In genomic region chr12:80032520-80032919, GRCm38 (mm10) we compare ENCODE assay signal across 19 mouse cellular contexts.
DNase-seq lines count a peak whose midpoint lies in the region; ATAC-seq and TF ChIP-seq lines count a peak whose summit lies in the region.
"Had no signal": no experiment of that assay in that cellular context is flagged by ENCODE, and none has a peak within 500 bp of the region (broad histone marks: within the 10 kb centered on the region; RNA-seq: fewer than 3 reads in every experiment).

No protein-coding gene starts in this region.

- DNase-seq in lung, embryonic 14.5 days: no peak
- no peak for DNase-seq in lung, postnatal 36 days
- DNase-seq in 3T3-L1 (ENCODE audit: low read depth, low spot score): peak; percentile 60
- DNase-seq in embryonic facial prominence, embryonic 10.5 days (ENCODE audit: low spot score): peak; percentile 23
- no peak for DNase-seq in gastrocnemius, adult 2 months
- DNase-seq: adrenal gland, postnatal 25 days; cerebellum, adult 8-10 months; gastrocnemius, postnatal 14 days; heart, adult 18-20 months; kidney, adult 2 months; left cerebral cortex, postnatal 4 days; liver, postnatal 0 days had no signal

- H3K27me3 ChIP-seq in lung, embryonic 14.5 days (ENCODE audit: insufficient read depth, low read length): no peaks in the 10 kb centered on the region
- no peaks in the 10 kb centered on the region for H3K27me3 ChIP-seq in embryonic facial prominence, embryonic 10.5 days (replicated peaks; ENCODE audit: low read depth, poor library complexity, severe bottlenecking)
- no peaks in the 10 kb centered on the region for H3K27me3 ChIP-seq in stomach, embryonic 16.5 days (ENCODE audit: control insufficient read depth, insufficient read depth, low read length)
- no peaks in the 10 kb centered on the region for H3K27me3 ChIP-seq in intestine, embryonic 16.5 days (replicated peaks; ENCODE audit: control insufficient read depth, insufficient read depth, low read length)
- H3K27me3 ChIP-seq: forebrain, embryonic 12.5 days; hindbrain, embryonic 13.5 days; midbrain, embryonic 12.5 days had no signal

- H3K27ac ChIP-seq in lung, embryonic 14.5 days (ENCODE audit: low read depth): no peak overlapping the region
- H3K27ac ChIP-seq in embryonic facial prominence, embryonic 10.5 days (replicated peaks): peak overlapping the region; percentile 40
- no peak overlapping the region for H3K27ac ChIP-seq in stomach, embryonic 16.5 days (ENCODE audit: low read length)
- H3K27ac ChIP-seq in intestine, embryonic 16.5 days (ENCODE audit: low read length): no peak overlapping the region
- H3K27ac ChIP-seq in gastrocnemius, adult 2 months: no peak overlapping the region
- H3K27ac ChIP-seq: forebrain, embryonic 12.5 days; hindbrain, embryonic 13.5 days; kidney, postnatal 0 days; midbrain, embryonic 12.5 days had no signal

- no peak overlapping the region for H3K4me3 ChIP-seq in lung, embryonic 14.5 days (ENCODE audit: low read depth, low read length)
- no peak overlapping the region for H3K4me3 ChIP-seq in embryonic facial prominence, embryonic 10.5 days
- no peak overlapping the region for H3K4me3 ChIP-seq in stomach, embryonic 16.5 days (replicated peaks; ENCODE audit: low read length)
- no peak overlapping the region for H3K4me3 ChIP-seq in intestine, embryonic 16.5 days (ENCODE audit: low read length)
- no peak overlapping the region for H3K4me3 ChIP-seq in gastrocnemius, adult 2 months
- H3K4me3 ChIP-seq: forebrain, embryonic 12.5 days; hindbrain, embryonic 13.5 days; midbrain, embryonic 12.5 days had no signal

- no peak overlapping the region for H3K4me2 ChIP-seq in lung, embryonic 14.5 days
- H3K4me2 ChIP-seq in stomach, embryonic 16.5 days (ENCODE audit: low read depth, low read length): no peak overlapping the region
- H3K4me2 ChIP-seq in intestine, embryonic 16.5 days (ENCODE audit: low read depth, low read length): no peak overlapping the region
- H3K4me2 ChIP-seq: forebrain, embryonic 12.5 days; hindbrain, embryonic 13.5 days; midbrain, embryonic 12.5 days had no signal

- no peak overlapping the region for H3K9ac ChIP-seq in lung, embryonic 14.5 days
- H3K9ac ChIP-seq in stomach, embryonic 16.5 days (ENCODE audit: low read length): no peak overlapping the region
- H3K9ac ChIP-seq in intestine, embryonic 16.5 days (ENCODE audit: low read depth, low read length): no peak overlapping the region
- H3K9ac ChIP-seq: forebrain, embryonic 12.5 days; hindbrain, embryonic 13.5 days; liver, postnatal 0 days; midbrain, embryonic 12.5 days had no signal

- intact Hi-C loops in gastrocnemius, adult 2 months (cut with DNase I): no loop called here

- no peak for TF ChIP-seq CTCF in lung, embryonic 14.5 days (IDR thresholded peaks at IDR 0.05; ENCODE audit: low read depth)
- no peak for TF ChIP-seq CTCF in gastrocnemius, adult 2 months (IDR thresholded peaks at IDR 0.05)

- H3K4me1 ChIP-seq in lung, embryonic 14.5 days (ENCODE audit: insufficient read depth): 0 out of 2 replicates have a peak, but pooled peaks cover 7% of the 10 kb centered on the region
- peaks cover 21% of the 10 kb centered on the region for H3K4me1 ChIP-seq in embryonic facial prominence, embryonic 10.5 days
- peaks cover 15% of the 10 kb centered on the region for H3K4me1 ChIP-seq in stomach, embryonic 16.5 days (ENCODE audit: control insufficient read depth, insufficient read depth, low read length)
- peaks cover 21% of the 10 kb centered on the region for H3K4me1 ChIP-seq in intestine, embryonic 16.5 days (ENCODE audit: control insufficient read depth, insufficient read depth, low read length)
- H3K4me1 ChIP-seq: midbrain, embryonic 12.5 days had no signal

- no peaks in the 10 kb centered on the region for H3K36me3 ChIP-seq in lung, embryonic 14.5 days (ENCODE audit: insufficient read depth)
- no peaks in the 10 kb centered on the region for H3K36me3 ChIP-seq in embryonic facial prominence, embryonic 10.5 days (replicated peaks)
- H3K36me3 ChIP-seq in stomach, embryonic 16.5 days (ENCODE audit: control insufficient read depth, insufficient read depth, low read length): no peaks in the 10 kb centered on the region
- no peaks in the 10 kb centered on the region for H3K36me3 ChIP-seq in intestine, embryonic 16.5 days (ENCODE audit: control insufficient read depth, insufficient read depth, low read length)
- H3K36me3 ChIP-seq: forebrain, embryonic 12.5 days; hindbrain, embryonic 13.5 days; midbrain, embryonic 12.5 days had no signal

- ATAC-seq in lung, embryonic 14.5 days (ENCODE audit: insufficient read depth): 0 out of 2 replicates have a peak, but pooled peaks have one; percentile 31
- ATAC-seq in stomach, embryonic 16.5 days (ENCODE audit: insufficient read depth, low FRiP score): 0 out of 2 replicates have a peak, but pooled peaks have one; percentile 18
- ATAC-seq in intestine, embryonic 16.5 days: no peak
- ATAC-seq: inflammation-experienced regulatory T-cells, adult 6 months; liver, postnatal 0 days had no signal

- no peaks in the 10 kb centered on the region for H3K9me3 ChIP-seq in lung, embryonic 14.5 days (ENCODE audit: low read depth, low read length)
- H3K9me3 ChIP-seq in embryonic facial prominence, embryonic 10.5 days: 0 out of 2 replicates have a peak, but pooled peaks cover 1% of the 10 kb centered on the region
- no peaks in the 10 kb centered on the region for H3K9me3 ChIP-seq in stomach, embryonic 16.5 days (replicated peaks; ENCODE audit: control insufficient read depth, low read length)
- H3K9me3 ChIP-seq in intestine, embryonic 16.5 days (ENCODE audit: control insufficient read depth, low read length): 0 out of 2 replicates have a peak, but pooled peaks cover under 1% of the 10 kb centered on the region
- H3K9me3 ChIP-seq: forebrain, embryonic 12.5 days; hindbrain, embryonic 13.5 days; midbrain, embryonic 12.5 days had no signal

- 56% methylated on average over 3 of the region's 3 CpGs for WGBS in lung, embryonic 14.5 days
- 48% methylated on average over 3 of the region's 3 CpGs for WGBS in embryonic facial prominence, embryonic 10.5 days
- WGBS in stomach, embryonic 16.5 days: 51% methylated on average over 3 of the region's 3 CpGs
- 61% methylated on average over 3 of the region's 3 CpGs for WGBS in intestine, embryonic 16.5 days

Comparison
In these comparisons a context has a peak if more than half of its experiments do, and no peak if none do; other contexts are left out.
1. DNase-seq: peak in 3T3-L1 (single experiment) and embryonic facial prominence, embryonic 10.5 days (single experiment); none in lung, embryonic 14.5 days (single experiment), lung, postnatal 36 days (single experiment) and gastrocnemius, adult 2 months (single experiment).